Mouse (Mus musculus) intestine, embryonic 16.5 days (tissue): ENCODE data around the gene Agps. TPM values are rescaled to one million over a fixed set of nuclear protein-coding genes. Genes with fewer than 3 reads are reported as not detected.

Experiments used
- ATAC-seq: fragments of 200-750 bp; cut with Nextera tagmentation; 2 replicates; pipeline ENCODE4 v1.8.0; 2017; ENCODE audit warnings: moderate TSS enrichment, moderate library complexity
- H3K27ac ChIP-seq: fragments of 300-500 bp; sonication (generic); 2 replicates; pipeline ENCODE4 v1.5.1; 2014; ENCODE audit warnings: mild to moderate bottlenecking, low read length
- H3K27me3 ChIP-seq: fragments of 300-500 bp; sonication (generic); replicated peaks from 2 replicates; pipeline ENCODE4 v1.6.1; 2014; ENCODE audit warnings: low read length, control low read depth, mixed read lengths; ENCODE audit not compliant: control insufficient read depth, insufficient read depth
- H3K36me3 ChIP-seq: fragments of 300-500 bp; sonication (generic); 2 replicates; pipeline ENCODE4 v1.6.1; 2014; ENCODE audit warnings: low read length, control low read depth; ENCODE audit not compliant: control insufficient read depth, insufficient read depth
- H3K4me1 ChIP-seq: fragments of 300-500 bp; sonication (generic); 2 replicates; pipeline ENCODE4 v1.6.1; 2014; ENCODE audit warnings: low read length, control low read depth, mixed read lengths; ENCODE audit not compliant: control insufficient read depth, insufficient read depth
- H3K4me2 ChIP-seq: fragments of 300-500 bp; sonication (generic); 2 replicates; pipeline ENCODE4 v1.6.1; 2014; ENCODE audit warnings: low read depth, low read length, control low read depth
- H3K4me3 ChIP-seq: fragments of 300-500 bp; sonication (generic); 2 replicates; pipeline ENCODE4 v1.5.1; 2014; ENCODE audit warnings: mild to moderate bottlenecking, low read length
- H3K9ac ChIP-seq: fragments of 300-500 bp; sonication (generic); 2 replicates; pipeline ENCODE4 v1.6.1; 2014; ENCODE audit warnings: low read depth, low read length
- H3K9me3 ChIP-seq: fragments of 300-500 bp; sonication (generic); 2 replicates; pipeline ENCODE4 v1.6.1; 2016; ENCODE audit warnings: low read length, control low read depth; ENCODE audit not compliant: control insufficient read depth
- WGBS: fragments of 180-500 bp; shearing (Covaris S2); extraction: QIAGEN DNeasy Blood & Tissue Kit; methylation state at CpG from one replicate; pipeline ENCODE4 v1.1.7; 2014; 5-methylcytosine and 5-hydroxymethylcytosine counted together
- polyA plus RNA-seq: library from polyadenylated mRNA; unstranded; fragments of >200 nt; fragmentation: Nextera tagmentation; extraction: Ambion mirVana; gene quantifications from 2 replicates; pipeline ENCODE4 v1.2.1, GENCODE M21; 2015

Gene Agps
- polyA plus RNA-seq: 18.3 and 21.8 TPM in 2 replicates

DNA sequence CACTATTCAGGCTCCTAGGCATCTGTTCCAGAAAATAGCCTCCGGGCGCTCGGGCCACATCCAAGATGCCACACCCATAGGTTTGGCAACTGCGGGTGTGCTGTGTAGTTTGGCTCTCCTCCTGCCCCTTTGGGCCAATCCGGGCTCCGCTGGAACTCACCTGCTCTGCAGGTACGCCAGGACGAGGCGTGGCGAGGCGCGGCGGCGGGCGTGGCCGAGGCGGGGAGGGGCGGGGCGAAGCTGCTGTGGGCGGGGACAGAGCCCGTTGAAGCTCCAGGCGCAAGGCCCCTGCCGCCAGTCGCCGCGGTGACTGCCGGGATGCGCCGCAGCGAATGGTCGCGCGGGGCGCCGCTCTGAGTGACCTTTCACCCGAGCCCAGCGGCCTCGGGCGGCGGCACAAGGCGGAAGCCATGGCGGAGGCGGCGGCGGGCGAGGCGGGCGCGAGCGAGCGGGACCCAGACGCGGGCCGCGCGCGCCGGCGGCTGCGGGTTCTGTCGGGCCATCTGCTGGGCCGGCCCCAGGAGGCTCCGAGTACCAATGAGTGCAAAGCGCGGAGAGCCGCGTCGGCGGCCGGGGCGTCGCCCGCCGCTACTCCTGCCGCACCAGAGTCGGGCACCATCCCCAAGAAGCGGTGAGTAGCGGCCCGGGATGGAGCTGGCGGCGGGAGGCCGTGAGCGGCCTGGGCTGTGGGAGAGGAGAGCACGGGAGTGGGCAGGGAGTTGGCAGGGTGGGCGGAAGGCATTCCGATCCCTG lies at the start of gene Agps:
Agps (plus strand) TSS at position 297 of the 753 bp plus-strand sequence.
- H3K27me3 ChIP-seq: no peaks in the 10 kb centered on the region
- WGBS: under 1% methylated on average over 86 of the region's 86 CpGs

DNA sequence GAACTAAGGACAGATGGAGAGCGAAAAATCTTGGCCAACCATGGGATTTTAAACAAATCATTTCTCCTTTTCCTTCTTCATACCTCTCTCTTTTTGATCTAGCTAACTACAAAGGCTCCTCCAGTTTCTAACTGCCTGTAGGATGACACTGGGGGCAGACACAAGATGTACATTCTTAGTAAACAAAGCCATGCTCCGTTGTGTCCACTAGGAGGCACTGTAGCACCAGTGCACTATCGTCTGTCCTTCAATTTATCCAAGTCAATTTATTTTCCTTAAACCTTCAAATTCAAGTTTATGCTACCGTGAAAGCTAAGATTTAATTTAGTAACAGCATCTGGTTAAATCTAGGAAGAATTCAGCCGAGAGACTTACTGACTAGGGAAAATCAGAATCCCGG lies 45.9 kb upstream of the Agps start:
- no peak overlapping the region for H3K27ac ChIP-seq
- H3K4me3 ChIP-seq: no peak overlapping the region
- H3K4me2 ChIP-seq: no peak overlapping the region
- no peak overlapping the region for H3K9ac ChIP-seq
- 25% methylated on average over 6 of the region's 6 CpGs for WGBS
- no peaks in the 10 kb centered on the region for H3K27me3 ChIP-seq
- H3K4me1 ChIP-seq: peaks cover 6% of the 10 kb centered on the region; the same call in 1 of the 2 replicates
- H3K36me3 ChIP-seq: no peaks in the 10 kb centered on the region
- no peak for ATAC-seq
- H3K9me3 ChIP-seq: no peaks in the 10 kb centered on the region

More for the DNA sequence above, at the start of gene Agps:
- Histone ChIP-seq H3K4me1 (peaks cover 3% of the 10 kb centered on the region; the same call in 1 of the 2 replicates), H3K4me2 (peak within 1 kb of the TSS; percentile 69), H3K9me3 (no peaks in the 10 kb centered on the region), H3K36me3 (no peaks in the 10 kb centered on the region), H3K4me3 (peak within 1 kb of the TSS; percentile 94), H3K27ac (peak within 1 kb of the TSS; percentile 81), H3K9ac (peak within 1 kb of the TSS; percentile 92)
- ATAC-seq: peak; percentile 98

DNA sequence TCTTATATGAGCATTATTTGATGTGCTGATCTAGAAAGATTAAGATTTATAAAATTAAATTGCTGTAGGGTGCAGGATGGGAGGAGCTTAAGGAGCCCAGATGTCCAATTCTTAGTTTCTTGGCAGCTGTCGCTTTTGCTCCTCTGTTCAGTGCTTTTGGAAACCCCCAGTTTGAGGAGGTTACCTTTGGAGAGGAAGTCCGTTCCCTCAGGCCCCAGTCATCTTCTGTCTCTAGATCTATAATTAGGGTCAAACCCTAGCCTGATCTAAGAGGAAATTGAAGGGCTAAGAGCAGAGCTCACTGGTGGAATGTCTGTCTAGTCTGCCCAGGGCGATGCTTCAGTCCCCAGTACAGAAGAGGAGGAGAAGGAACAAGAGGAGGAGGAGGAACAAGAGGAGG lies 43.5 kb upstream of the Agps start:
- WGBS: 76% methylated on average over 3 of the region's 3 CpGs
- no peaks in the 10 kb centered on the region for H3K4me1 ChIP-seq
- no peak overlapping the region for H3K4me2 ChIP-seq
- no peaks in the 10 kb centered on the region for H3K9me3 ChIP-seq
- H3K27me3 ChIP-seq: no peaks in the 10 kb centered on the region
- H3K27ac ChIP-seq: no peak overlapping the region
- no peaks in the 10 kb centered on the region for H3K36me3 ChIP-seq
- no peak overlapping the region for H3K4me3 ChIP-seq
- no peak overlapping the region for H3K9ac ChIP-seq
- ATAC-seq: no peak

DNA sequence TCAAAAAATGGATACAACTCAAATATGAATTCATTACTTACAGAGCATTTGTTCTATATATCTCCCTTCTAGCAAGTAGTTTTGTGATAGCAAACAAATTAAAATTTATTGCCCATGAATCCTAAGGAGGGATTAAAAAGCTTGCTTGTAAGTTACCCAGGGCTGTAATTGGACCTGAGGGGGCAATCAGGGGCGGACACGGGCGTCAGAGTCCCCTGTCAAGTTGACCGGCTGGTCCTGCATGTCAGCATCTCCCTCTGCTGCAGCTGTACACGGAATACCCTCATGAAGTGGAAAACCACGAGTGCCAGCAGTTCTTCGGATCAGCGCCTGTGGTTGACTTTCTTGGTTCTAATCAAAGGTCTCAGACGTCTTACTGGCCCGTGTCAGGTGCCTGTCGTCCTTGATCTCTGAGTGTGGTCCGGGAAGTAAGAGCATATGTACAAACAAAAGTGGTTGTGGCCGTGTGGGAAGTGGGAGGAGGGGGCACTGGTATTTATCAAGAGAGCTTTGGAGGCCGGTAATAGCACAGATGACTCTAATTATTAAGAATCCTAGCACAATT lies 41.9 kb upstream of the Agps start:
- H3K27ac ChIP-seq: no peak overlapping the region
- no peaks in the 10 kb centered on the region for H3K36me3 ChIP-seq
- no peaks in the 10 kb centered on the region for H3K27me3 ChIP-seq
- ATAC-seq: no peak
- no peak overlapping the region for H3K4me3 ChIP-seq
- H3K4me2 ChIP-seq: no peak overlapping the region
- H3K9me3 ChIP-seq: no peaks in the 10 kb centered on the region
- no peak overlapping the region for H3K9ac ChIP-seq
- WGBS: 50% methylated on average over 14 of the region's 14 CpGs
- no peaks in the 10 kb centered on the region for H3K4me1 ChIP-seq

DNA sequence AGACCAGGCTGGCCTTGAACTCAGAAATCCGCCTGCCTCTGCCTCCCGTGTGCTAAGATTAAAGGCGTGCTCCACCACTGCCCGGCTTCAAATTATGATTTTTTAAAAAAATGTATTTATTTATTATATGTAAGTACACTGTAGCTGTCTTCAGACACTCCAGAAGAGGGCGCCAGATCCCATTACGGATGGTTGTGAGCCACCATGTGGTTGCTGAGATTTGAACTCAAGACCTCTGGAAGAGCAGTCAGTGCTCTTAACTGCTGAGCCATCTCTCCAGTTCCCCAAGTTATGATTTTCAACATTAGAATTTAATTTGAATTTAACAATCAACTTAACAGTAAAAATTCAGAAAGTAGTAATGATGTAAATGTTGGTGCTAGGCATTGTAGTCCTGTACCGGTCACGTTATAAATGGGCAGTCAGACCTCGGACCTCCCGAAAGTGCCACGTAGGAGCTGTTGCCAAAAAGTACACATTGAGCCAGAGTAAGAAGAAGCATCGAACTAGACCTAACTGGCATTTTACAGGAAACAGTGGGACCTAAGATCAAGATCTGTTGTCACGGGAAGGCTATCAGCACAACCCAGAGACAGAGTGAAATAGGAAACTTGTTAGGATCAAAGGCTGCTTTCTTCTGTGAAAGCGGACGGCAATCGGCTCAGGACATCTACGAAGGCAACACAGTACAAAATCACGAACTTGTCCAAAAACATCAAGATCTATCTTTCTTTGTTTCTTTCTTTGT lies 40.2 kb upstream of the Agps start:
- Histone ChIP-seq H3K4me2 (no peak overlapping the region), H3K4me3 (no peak overlapping the region), H3K36me3 (no peaks in the 10 kb centered on the region), H3K27ac (no peak overlapping the region), H3K27me3 (no peaks in the 10 kb centered on the region), H3K9ac (no peak overlapping the region), H3K9me3 (no peaks in the 10 kb centered on the region), H3K4me1 (no peaks in the 10 kb centered on the region)
- ATAC-seq: no peak
- 83% methylated on average over 18 of the region's 18 CpGs for WGBS

DNA sequence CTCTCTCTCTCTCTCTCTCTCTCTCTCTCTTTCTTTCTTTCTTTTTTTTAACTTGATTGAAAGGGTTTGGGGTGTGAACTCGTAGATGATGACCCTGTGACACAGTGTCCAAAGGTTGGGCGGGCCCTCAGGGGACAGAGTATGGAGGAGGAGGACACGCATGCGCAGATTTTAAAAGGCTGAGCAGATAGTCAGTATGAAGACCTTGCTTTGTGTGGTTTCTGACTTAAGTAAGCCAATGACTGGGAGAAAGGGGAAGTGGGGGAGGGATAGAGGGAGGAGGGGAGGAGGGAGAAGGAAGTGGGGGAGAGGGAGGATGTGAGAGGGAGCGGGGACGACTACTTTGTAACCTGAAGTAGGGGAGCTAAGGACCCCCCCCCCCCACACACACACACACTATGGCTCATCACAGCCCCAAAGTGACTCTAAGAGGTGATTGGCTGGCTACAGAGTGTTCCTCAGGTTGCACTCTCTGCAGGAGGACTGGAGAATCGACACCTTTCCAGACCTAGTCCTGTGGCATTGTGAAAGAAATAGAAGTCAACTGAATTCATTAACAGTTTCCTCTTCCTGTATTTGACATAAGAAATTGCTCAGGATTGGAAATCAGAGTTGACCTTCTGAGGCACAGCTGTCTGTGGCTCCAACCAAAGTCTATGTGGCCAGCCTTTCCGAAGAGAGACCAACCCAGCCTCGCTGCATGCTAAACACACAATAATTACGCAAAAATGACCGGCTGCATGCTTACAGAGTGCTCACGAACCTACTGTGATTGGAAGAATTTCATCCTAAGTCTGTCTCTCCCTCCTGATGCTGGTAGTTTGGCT lies 39.4 kb upstream of the Agps start:
- Histone ChIP-seq H3K4me1 (no peaks in the 10 kb centered on the region), H3K36me3 (no peaks in the 10 kb centered on the region), H3K4me2 (no peak overlapping the region), H3K9me3 (no peaks in the 10 kb centered on the region), H3K27me3 (no peaks in the 10 kb centered on the region), H3K27ac (no peak overlapping the region), H3K9ac (no peak overlapping the region), H3K4me3 (no peak overlapping the region)
- WGBS: 59% methylated on average over 12 of the region's 12 CpGs
- no peak; the same call in 1 of the 2 replicates for ATAC-seq

DNA sequence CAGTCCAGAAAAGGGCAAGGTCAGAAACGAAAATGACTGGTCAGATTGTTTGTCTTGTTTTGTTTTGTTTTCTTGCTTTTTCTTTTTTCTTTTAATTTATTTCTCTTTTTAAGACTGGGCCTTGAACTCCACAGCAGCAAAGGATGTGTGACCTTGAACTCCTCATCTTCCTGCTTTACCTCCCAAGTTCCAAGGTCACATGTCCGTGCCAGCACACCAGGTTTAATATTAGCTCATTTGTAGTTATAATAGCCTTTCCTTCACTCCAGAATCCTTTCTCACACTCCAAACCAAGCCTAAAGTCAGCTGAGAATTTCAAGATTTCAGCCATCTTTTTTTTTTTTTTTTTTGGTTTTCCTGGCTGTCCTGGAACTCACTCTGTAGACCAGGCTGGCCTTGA lies 35.8 kb upstream of the Agps start:
- Histone ChIP-seq H3K4me1 (no peaks in the 10 kb centered on the region), H3K36me3 (no peaks in the 10 kb centered on the region), H3K27me3 (no peaks in the 10 kb centered on the region), H3K4me3 (no peak overlapping the region), H3K9ac (no peak overlapping the region), H3K9me3 (no peaks in the 10 kb centered on the region), H3K27ac (no peak overlapping the region), H3K4me2 (no peak overlapping the region)
- 71% methylated on average over 2 of the region's 2 CpGs for WGBS
- ATAC-seq: no peak

DNA sequence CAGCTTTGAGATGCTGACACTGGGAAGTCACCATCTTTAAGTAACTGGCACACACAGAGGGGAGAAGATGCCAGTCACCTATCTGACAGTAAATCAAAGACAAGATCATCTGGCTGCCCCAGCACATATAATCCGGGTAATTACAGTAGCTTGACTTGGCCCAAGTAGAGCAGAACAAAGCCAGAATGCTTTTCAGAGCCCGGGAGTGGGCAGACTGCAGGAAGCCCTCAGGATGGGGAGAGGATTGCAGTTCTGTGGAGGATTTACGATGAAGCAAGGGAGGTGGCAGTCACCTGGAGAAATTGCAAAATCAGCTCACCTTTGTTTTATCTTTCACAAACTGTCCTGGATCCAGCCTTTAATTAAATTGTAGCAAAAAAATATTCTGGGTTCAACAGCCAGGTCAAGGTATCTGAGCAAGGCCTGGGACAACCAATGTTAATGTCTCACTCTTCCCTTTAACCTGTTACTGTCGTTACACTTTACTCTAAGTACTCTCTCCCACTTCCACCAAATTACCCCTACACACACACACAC lies 33.5 kb upstream of the Agps start:
- H3K27me3 ChIP-seq: no peaks in the 10 kb centered on the region
- H3K27ac ChIP-seq: no peak overlapping the region
- no peaks in the 10 kb centered on the region for H3K4me1 ChIP-seq
- no peaks in the 10 kb centered on the region for H3K9me3 ChIP-seq
- no peaks in the 10 kb centered on the region for H3K36me3 ChIP-seq
- H3K9ac ChIP-seq: no peak overlapping the region
- H3K4me2 ChIP-seq: no peak overlapping the region
- ATAC-seq: no peak
- no peak overlapping the region for H3K4me3 ChIP-seq
- 60% methylated on average over 4 of the region's 4 CpGs for WGBS
